Mouse (Mus musculus) right cerebral cortex, adult 2 months (tissue): ENCODE results near the gene Pkig.

ENCODE experiments used
- DNase-seq, 2 experiments: peaks; one replicate each; pipeline ENCODE4 v3.0.0; 2021 to 2022; ENCODE audit warnings: low spot score in 2 of 2

Gene Pkig

DNA sequence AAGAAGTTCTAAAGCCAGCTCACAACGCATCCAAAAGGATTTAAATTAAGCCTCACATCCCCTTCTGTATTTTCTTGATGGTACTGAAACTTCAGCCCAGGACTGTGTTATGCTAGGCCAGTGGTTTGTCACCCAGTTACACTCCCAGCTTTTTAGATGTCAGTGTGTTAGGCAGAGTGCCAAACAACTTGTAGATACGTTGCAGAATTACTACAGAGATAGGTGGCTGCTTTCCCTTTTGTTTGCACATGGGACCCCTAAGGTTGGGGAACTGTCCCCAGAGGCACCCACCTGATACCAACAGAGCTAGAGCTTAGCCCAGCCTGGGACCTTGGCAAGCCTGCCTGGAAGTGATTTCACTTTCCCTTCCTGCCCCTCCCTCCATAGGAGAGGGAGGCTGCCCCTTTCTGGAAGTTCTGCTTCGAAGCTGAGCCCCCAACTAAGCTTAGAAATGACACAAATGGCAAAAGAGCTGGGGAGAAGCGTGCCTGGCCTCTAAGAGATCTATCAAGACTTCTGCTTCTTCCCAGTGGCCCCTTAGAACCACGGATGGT, 52.5 kb downstream of the Pkig start:
- DNase-seq = no peak

DNA sequence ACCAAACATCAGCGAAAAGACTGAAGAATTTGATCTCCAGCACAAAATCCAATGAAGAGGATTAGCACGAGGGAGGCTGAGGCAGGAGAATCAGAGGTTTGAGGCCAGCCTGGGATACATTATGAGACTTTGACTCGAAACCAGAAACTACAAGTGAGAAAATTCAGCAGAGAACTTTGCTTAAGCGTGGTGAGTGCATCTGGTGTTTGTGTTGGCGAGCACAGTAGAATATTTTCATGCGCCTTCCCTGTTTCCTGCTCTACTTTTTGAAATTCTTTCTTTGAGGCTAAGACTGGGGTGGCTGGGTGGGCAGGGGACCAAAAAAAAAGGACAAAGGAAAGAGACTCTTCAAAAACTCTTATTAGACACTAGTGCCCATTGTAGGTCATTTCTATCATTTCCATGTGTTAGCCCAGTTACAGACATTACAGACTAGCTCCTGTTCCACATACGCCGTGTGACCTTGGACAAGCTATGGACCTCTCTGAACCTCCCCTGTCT, 53.2 kb downstream of the Pkig start:
- no peak for DNase-seq

DNA sequence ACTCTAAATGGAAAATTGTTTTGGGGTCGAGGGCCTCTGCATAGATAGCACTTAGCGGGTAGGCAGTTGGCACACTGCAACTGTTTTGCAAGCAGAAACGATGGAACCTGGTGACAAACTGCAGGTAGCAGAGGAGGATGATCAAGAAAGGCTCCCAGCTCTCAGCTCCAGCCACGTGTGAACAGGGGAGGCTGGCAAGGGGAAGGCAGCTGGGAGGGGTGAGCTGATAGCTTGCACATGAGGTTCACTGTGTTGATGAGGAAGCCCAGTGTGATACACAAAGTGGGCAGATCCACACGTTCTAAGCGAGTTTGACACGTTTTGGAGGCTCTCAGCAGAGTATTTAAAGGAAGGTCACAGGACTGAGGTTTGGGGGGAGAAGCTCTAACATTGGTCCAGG, 54.3 kb downstream of the Pkig start:
- no peak for DNase-seq

DNA sequence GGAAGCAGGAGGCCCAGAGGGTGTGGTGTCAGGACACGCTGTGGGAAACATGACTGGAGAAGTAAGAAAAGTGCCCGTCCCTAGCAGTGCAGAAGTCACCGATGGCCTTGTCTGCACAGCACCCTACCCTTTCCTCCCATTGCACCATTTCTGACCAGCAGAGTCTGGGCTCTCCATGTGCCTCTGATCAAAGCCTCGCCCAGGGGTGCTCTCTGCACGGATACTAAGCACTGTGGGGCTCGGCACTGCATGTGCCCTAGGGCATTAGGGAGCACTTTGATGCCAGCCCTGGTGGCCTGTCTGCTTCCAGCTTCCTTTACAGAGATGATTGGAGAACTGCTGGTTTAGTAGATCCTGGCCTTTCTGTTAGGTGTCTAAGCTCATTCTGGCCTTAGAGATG, 54.7 kb downstream of the Pkig start:
- no peak for DNase-seq

DNA sequence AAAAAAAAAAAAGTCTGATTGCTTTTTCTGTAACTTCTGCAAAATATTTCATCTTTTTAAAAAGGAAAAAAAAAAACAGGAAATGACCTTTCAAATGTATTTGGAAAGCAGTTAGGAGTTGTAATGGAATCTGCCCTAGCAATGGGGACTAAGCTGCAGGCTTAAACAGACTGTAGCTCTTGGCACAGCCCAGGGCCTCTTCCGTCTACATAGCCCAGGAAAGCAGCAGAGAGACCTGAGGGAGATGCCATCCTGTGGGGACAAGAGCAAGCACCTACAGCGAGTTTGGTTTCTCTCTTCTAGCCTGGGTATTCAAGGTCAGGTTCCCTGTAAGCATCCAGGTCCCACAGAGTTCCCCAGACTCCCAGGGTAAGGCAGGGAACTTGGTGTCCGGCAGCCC, 55.2 kb downstream of the Pkig start:
- DNase-seq = no peak

DNA sequence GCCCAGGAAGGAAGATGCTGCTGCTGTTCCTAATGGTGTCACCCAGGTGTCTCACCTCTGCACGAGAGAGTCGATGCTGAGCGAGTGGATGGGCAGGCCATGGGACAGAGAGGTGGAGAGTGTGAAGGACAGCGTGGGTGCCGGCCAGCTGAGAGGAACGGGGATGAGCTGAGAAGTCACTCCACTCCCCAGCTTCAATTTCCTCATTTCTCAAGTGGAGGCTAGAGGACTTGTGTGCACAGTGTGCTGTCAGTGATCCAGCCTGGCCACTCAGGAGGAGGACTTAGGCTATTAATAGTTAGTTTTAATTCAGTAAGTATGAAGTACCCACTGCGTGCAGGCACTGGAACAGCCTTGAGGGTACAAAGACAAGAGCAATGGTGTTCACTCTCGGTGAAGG, 58.3 kb downstream of the Pkig start:
- no peak for DNase-seq

DNA sequence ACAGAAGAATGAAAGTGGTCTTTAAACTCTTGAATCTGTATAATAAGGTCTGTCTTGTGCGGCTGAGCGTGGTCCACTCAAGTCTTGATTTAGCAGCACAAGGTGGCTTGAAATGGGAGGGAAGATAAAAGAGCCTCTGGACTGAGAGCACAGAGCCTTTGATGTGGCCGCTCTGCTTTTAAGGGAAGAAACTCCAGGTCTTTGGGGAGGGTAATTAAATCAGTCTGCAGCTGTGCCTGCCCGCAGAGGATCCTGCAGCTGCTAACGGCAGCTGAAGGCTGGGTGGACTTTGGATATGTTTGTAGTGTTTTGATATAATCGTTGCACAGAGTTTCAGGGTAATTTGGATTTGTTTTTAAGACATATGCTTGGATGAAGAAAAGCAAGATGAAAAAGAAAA, 58.7 kb downstream of the Pkig start:
- no peak for DNase-seq

DNA sequence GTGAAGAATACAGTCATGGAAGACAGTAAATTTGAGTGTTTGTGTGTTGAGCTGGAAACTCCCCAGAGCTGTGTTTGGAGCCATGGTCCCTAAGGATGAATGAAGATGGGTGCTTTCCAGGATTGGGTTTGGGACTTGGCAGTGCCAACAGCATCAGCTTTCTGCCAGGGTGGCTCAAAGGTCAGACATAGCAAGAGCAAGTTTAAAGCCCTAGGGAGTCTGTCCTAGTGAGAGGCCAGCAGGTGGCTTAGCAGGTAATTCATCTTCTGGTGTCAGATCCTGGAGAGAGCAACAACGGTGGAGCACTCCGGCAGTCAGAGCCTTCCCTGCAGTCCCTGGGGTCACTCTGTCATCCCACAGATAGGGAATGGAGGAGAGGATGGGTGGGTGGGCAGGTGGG, 60.3 kb downstream of the Pkig start:
- no peak for DNase-seq

DNA sequence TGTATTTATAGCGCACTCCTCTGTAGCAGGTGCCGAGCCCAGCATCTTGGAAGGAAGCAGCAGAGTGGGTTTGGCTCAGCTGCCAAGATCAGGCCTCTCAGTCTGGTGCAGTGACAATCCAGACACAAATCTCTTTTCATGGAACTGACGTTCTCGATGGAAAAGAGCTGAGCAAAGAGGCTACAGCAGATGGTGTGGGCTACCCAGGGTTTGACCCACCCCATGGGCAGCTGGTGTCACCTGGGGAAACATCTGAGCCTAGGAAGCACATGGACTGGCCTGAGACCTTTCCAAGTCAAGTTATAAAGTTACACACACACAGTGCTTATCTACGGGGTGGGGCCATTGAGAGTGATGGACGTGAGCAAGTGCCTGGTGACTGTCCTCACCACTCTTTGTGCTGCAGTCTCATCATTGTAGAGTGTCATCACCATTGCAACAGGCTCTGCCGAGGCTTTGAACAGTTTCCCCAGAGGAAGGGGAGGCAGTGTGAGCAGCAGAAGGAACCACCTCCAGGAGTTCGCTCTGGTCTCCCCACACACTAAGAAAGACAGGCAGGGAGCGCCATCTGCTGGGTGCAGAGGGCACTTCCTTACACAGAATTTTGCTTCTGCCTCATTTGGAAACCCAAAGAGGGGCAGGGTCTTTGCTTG, 60.9 kb downstream of the Pkig start:
- DNase-seq = peak; percentile 80 to 89

DNA sequence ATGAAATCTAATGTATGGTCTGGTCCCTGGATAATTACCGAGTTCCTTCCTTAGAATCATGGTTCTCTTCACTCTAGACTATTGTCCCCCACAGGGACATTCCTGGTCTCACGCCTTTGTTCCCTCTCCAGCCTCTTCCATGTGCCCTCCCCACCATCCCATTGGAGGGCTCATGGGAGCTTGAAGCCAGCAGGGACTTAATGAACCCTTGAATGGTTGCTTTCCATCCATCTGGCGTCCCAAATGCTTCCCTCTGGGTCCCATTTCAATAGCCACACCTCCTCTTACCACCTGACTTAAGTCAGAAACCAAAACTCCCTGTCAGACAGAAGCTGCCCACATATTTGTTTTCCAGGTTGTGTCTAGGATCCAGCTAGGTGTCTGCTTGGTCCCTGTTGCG, 61.4 kb downstream of the Pkig start:
- DNase-seq = no peak

DNA sequence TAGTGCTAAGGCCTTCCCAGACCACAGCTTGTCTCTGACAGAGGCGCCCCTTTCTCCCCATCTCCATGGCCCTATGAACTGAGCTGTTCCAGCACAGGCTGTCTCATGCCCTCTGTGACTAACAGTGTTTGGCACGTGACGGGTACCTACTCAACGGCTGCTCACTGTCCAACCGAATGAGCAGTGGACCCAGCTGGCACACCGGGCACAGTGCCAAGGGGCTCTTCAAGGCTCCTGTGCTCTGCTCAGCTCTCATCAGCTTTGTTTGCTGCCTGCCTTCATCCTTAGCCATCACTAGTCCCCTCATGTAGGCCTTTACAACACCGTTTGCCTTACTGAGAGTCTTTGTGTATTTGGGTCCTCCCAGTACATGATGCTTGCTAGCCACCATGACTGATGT, 64.4 kb downstream of the Pkig start:
- peak; percentile 44 to 54 for DNase-seq

DNA sequence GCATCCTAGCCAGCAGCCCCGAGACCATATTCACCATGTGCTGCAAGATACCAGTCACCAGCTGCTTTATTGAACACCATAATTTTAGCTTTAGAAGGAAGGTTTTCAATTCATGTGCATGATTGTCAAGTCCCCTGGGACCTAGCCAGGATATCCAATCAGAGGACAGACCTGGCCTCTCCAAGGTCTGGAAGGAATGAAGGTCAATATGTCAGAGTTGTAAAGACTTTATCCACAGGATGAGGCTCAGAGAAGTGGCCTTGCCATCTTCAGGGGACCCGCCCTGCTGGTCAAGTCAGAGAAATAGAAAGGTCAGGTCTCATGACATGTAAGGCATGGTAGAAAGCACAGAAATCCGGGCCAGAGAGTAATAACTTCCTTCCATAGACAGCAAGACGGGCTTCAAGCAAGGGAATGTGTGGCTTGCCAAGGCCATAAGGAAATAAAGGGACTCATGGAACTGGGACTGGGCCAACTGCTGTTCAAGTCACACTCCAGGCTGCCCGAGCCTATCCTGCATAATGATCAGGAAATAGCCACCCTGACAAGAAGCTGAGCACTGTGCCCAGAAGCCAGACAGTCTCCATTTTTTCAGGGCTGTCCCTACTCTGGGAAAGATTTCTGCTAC, 68.7 kb downstream of the Pkig start:
- DNase-seq = no peak

DNA sequence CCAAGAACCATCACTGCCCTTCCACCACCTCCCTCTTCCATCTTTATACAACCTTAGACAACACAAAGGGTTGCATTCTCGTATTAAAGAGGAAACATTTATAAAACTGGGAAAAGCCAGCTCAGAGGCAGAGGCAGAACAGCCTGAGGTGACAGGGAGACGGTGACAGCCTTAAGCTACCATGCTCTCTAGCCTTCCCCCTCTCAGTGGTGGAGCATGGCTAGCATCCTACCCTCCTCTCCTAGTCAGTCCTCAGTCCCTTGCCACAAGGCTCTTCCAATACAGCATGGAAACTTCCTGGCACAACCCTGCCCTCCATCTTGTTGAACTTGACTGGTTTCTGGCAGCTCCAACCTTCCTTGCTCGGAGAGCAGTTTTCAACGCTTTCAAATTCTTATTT, 70.1 kb downstream of the Pkig start:
- no peak for DNase-seq

DNA sequence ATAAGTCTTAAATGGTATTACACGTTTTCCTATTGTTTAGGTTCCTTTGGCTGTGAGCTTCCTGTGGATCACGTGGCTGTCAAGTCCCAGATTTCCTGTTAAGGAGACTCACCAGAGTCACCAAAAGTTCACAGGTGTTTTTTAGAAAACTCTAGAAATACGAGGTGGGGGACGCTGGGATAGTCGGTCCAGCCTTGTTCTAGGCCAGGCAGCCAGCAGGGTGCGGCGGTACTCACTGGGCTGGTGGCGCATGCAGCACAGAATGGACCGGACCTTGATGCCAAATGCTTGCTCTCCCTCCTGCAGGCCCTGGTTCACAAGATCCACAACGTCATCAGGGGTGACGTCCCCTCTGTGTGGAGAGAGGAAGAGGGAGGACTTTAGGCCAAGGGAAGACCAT, 73.8 kb downstream of the Pkig start:
- no peak for DNase-seq

DNA sequence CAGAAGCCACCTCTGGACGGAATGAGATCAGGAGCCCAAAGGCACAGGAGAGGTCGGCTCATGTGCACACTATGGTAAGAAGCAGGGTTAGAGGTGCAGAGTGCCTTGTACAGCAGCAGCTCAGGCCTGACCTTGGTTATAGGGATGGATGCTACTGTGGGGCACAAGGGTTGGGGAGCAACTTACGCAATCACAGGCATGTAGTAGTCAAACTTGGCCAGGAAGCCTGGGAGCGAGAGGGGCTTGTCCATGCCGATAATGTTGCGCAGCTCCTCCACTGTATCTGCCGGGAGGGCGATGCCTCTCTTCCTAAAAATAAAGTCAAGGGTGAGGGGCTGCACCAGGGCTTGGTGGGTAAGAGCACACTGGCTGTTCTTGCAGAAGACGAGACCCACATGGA, 77.0 kb downstream of the Pkig start:
- no peak for DNase-seq

DNA sequence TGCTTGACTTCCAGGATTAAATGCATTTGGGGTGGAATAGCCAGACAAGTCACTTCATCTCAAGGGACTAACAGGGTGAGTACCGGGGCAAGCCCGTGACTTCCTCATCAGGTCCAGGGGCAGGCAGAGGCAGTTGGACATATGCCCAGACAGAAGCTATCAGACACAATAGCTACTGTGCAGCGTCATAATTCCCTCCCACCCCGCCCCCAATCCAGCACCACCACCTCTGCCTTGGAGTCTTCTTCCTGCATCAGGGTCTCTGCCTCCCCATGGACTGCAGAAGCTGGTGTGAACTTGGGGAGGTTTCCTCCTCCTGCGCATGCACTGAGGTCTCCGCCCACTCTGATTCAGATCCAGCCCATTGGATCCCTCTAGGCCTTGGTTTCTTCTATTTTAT, 77.8 kb downstream of the Pkig start:
- DNase-seq = no peak

DNA sequence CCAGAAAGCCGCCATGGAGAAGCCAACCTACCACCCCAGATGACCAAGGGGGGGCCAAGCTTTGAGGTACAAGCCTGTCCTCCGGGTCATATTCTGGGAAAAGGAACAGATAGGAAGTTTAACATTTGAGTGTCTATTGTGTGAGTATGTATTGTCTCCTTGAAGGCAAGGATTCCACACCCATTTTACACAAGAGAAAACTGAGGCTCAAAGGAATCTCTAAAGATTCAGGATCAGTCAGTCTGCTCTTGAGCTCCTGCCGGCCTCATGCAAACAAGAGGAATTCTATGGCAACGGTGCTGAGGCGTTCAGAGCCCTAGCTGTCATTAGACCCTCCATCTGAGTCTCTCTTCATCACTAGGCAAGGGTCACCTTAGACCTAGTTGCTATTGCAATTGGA, 84.5 kb downstream of the Pkig start:
- no peak for DNase-seq

DNA sequence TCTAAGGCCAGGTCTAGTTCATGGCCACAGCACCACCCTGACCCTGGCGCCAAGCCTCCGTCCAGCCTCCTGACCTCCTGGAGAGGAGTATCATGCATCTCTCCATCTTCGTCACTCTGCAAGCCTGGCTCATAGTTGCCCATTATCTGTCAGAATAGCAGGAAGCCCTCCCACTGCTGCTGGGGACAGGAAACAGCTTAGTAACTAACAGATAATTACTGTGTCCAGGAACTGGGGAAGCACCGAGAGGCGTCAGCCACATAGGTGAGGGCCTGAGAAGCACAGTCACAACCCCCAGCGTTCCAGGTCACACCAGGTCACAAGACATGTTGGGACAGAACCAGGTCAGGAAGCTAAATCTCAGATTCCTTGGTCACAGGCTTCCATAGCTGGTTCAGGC, 85.2 kb downstream of the Pkig start:
- no peak for DNase-seq

DNA sequence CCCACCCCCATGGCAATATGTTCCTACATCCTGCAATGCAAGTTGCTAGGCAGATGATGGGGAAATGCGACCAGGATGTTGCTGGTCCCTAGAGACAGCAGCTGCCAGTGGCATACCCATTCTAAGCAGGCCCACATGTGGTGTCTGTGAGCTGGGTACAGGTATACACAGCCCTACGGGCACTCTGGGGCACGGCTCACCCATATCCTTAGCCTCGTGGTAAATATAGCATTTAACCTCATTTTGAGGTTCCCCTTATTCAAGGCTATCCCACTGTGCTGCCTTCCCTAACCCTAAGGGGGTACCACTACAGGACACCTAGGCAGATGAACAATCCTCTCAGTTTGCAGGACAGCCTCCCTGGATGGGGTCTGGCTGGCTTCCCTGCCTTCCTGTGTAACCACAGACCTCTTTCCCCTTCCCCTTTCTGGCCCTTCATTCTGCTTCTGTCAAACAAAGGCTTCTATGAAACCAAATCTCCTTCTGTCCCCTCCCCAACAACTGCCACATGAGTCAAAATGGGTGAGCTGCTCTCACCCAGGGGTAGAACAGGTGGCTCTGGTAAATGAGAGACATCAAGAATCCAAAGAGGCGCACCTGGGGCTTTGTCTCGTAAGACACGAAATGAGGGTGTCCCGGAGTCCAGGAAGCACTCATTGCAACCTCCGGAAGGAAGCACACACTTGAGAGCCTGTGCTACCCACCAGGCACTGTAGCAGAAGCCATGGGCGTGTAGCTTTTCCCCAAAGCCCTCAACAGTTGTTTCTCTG, 86.8 kb downstream of the Pkig start:
- DNase-seq = no peak

DNA sequence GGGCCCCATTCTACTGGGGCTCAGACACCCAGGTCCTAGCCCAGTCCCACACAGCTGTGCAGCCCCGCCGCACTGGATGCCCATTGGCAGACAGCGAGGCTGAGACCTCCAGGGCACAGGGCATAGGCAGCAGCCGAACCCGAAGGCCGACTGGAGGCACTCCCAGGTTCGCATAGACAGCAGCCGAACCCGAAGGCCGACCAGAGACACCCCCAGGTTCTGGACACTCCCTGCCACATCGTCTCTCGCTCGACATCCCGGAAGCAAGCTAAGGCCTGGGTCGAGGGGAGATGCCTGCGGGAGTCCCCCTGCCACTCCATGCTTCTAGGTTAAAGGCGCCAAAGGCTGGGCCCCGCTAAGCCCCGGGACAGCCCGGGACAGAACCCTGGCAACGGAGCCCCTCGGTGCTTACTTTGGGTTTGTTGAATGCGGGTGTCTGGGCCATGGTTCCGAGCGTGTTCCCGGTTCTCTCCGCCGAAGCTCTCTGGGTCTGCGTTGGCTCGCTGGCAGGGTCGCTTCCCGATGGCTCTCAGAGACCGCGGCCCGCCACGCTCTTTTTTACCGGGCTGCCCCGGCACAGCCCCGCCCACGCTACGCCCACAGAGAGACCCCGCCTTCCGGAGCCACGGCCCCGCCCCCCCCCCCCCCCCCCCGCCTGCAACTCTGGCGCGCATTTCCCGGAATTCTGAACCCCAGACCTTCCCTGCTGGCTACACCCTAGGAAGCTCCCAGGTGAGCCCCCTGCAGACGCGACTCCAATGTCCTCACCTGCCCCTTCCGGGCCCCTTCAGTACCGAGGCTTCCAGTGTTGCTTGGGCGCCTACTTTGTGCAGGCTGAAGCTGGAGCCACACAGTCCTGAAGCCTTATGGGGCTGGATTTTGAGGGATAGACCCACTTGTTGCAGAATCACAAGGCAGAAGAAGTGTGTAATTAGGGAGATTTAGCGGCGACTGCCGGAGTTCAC, 91.7 kb downstream of the Pkig start, which contains the start of gene Ada:
Gene Ada, minus strand, starts transcription at position 593 of the 965 bp plus-strand sequence.
- peak in 1 of 2 experiments; percentile 23 for DNase-seq

DNA sequence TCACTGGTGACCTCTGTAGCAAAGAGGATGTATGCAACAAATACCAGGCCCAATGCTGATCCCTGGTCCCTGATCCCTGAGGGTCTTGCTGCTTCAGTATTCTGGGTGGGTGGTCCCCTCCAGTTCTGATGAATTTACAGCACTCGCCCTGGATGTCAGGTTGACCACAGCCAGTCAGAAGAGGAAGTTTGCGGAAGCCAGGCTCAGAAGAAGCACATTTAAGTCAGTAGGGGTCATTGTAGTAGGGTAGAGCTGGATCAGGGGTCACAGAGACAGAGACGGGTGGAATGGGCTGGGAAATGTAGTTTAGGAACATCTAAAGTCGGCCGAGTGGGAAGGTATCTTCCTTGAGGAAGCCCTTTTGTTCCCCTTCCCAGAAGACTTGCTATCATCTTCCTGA, 96.0 kb downstream of the Pkig start:
- no peak for DNase-seq
